Mouse (Mus musculus) hindbrain, embryonic 15.5 days (tissue): ENCODE results near the gene Olfr1150-ps1. TPM values are rescaled to one million over a fixed set of nuclear protein-coding genes. Genes with fewer than 3 reads are reported as not detected.

ENCODE experiments used
- ATAC-seq: fragments of 200-750 bp; cut with Nextera tagmentation; 2 replicates; pipeline ENCODE4 v1.8.0; 2017; ENCODE audit warnings: low read depth, moderate number of reproducible peaks, moderate TSS enrichment; ENCODE audit not compliant: low FRiP score
- H3K27ac ChIP-seq: fragments of 300-500 bp; sonication (generic); replicated peaks from 2 replicates; pipeline ENCODE4 v1.5.1; 2015; ENCODE audit warnings: mild to moderate bottlenecking, inconsistent platforms
- H3K27me3 ChIP-seq: fragments of 300-500 bp; sonication (generic); 2 replicates; pipeline ENCODE4 v1.6.1; 2015; ENCODE audit warnings: control low read depth, inconsistent platforms
- H3K36me3 ChIP-seq: fragments of 300-500 bp; sonication (generic); 2 replicates; pipeline ENCODE4 v1.6.1; 2015; ENCODE audit warnings: control low read depth, inconsistent platforms
- H3K4me1 ChIP-seq: fragments of 300-500 bp; sonication (generic); replicated peaks from 2 replicates; pipeline ENCODE4 v1.6.1; 2015; ENCODE audit warnings: control low read depth, inconsistent platforms
- H3K4me2 ChIP-seq: fragments of 300-500 bp; sonication (generic); 2 replicates; pipeline ENCODE4 v1.6.1; 2015; ENCODE audit warnings: moderate library complexity, mild to moderate bottlenecking, inconsistent platforms
- H3K4me3 ChIP-seq: fragments of 300-500 bp; sonication (generic); 2 replicates; pipeline ENCODE4 v1.5.1; 2015; ENCODE audit warnings: mild to moderate bottlenecking, inconsistent platforms
- H3K9ac ChIP-seq: fragments of 300-500 bp; sonication (generic); 2 replicates; pipeline ENCODE4 v1.6.1; 2015; ENCODE audit warnings: inconsistent platforms
- H3K9me3 ChIP-seq: fragments of 300-500 bp; sonication (generic); 2 replicates; pipeline ENCODE4 v1.6.1; 2016; ENCODE audit warnings: control low read depth, inconsistent platforms
- WGBS: fragments of 180-500 bp; shearing (Covaris S2); methylation state at CpG from one replicate; pipeline ENCODE4 v1.1.7; 2015; 5-methylcytosine and 5-hydroxymethylcytosine counted together
- polyA plus RNA-seq: library from polyadenylated mRNA; unstranded; fragments of >200 nt; fragmentation: Nextera tagmentation; extraction: Ambion mirVana; gene quantifications from 2 replicates; pipeline ENCODE4 v1.2.1, GENCODE M21; 2015

Olfr1150-ps1 gene
- polyA plus RNA-seq: not detected in 2 replicates

- no peak within 1 kb of the TSS for H3K9ac ChIP-seq
- no peak within 1 kb of the TSS for H3K4me3 ChIP-seq
- WGBS: 86% methylated on average over 1 of the region's 1 CpGs
- H3K27ac ChIP-seq: no peak within 1 kb of the TSS
- H3K36me3 ChIP-seq: no peaks in the 10 kb centered on the region
- no peak for ATAC-seq
- H3K9me3 ChIP-seq: no peaks in the 10 kb centered on the region
- no peak within 1 kb of the TSS for H3K4me2 ChIP-seq
- no peaks in the 10 kb centered on the region for H3K4me1 ChIP-seq
- H3K27me3 ChIP-seq: no peaks in the 10 kb centered on the region
These were observed at the start of gene Olfr1150-ps1 for GRCm38 (mm10) chr2:87843693-87844092. TSS of gene Olfr1150-ps1 (plus strand) at chr2:87843993.

- Histone ChIP-seq H3K4me1 (no peaks in the 10 kb centered on the region), H3K9me3 (no peaks in the 10 kb centered on the region), H3K9ac (no peak within 1 kb of the TSS), H3K27me3 (no peaks in the 10 kb centered on the region), H3K4me2 (no peak within 1 kb of the TSS), H3K27ac (no peak within 1 kb of the TSS), H3K36me3 (no peaks in the 10 kb centered on the region), H3K4me3 (no peak within 1 kb of the TSS)
- ATAC-seq: no peak
These were observed 43.5 kb upstream of the Olfr1150-ps1 start, which contains the start of gene Olfr1143 for GRCm38 (mm10) chr2:87800292-87800691. TSS of gene Olfr1143 (plus strand) at chr2:87800592.

DNA sequence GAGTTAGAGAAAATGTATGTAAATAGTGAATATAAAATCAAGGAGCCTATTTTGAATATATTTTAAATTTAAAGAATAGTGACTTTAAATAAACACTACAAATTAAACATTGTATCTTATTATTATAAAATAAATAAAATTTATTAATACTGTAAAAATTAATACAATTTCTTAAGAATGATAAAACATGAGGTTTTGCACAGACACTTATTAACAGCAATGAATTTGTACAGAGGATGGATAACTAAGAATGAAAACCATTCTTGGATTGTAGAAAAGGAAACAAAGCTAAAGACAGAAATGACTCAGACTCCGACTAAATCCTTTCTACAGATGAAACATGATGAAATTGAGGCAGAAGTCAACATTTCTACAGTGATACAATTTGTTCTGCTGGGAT, 34.3 kb upstream of the Olfr1150-ps1 start, which contains the start of gene Olfr1145:
TSS of gene Olfr1145 (plus strand) at position 301 of the 400 bp plus-strand sequence.
- H3K9ac ChIP-seq: no peak within 1 kb of the TSS
- 90% methylated on average over 1 of the region's 1 CpGs for WGBS
- ATAC-seq: no peak

DNA sequence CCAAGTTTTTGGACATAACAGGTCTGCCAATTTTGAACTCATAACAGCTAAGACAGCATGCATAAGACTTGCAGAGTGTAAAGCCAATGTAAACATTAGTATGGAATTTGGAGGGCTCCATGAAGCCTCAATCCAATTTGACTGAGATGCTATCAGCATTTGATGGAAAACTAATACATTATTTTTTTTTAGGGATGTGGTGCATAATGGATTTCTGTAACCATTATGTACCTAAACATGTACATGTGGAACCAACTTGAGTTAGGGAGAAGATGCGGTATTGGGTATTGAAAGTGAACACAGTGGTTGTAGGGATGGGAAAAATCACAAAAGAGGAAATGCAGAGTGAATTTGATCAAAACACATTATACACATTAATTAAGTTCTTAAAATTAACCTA, 13.6 kb upstream of the Olfr1150-ps1 start, which contains the start of gene Olfr1148:
TSS of gene Olfr1148 (plus strand) at position 301 of the 400 bp plus-strand sequence.
- no peak within 1 kb of the TSS for H3K4me2 ChIP-seq
- no peaks in the 10 kb centered on the region for H3K4me1 ChIP-seq
- H3K4me3 ChIP-seq: no peak within 1 kb of the TSS
- WGBS: 95% methylated on average over 1 of the region's 1 CpGs
- H3K36me3 ChIP-seq: no peaks in the 10 kb centered on the region
- H3K9ac ChIP-seq: no peak within 1 kb of the TSS
- ATAC-seq: no peak
- no peaks in the 10 kb centered on the region for H3K27me3 ChIP-seq
- no peak within 1 kb of the TSS for H3K27ac ChIP-seq
- H3K9me3 ChIP-seq: no peaks in the 10 kb centered on the region

More for the DNA sequence above, 34.3 kb upstream of the Olfr1150-ps1 start, which contains the start of gene Olfr1145:
- no peak within 1 kb of the TSS for H3K27ac ChIP-seq
- no peaks in the 10 kb centered on the region for H3K27me3 ChIP-seq
- no peaks in the 10 kb centered on the region for H3K4me1 ChIP-seq
- no peaks in the 10 kb centered on the region for H3K9me3 ChIP-seq
- no peak within 1 kb of the TSS for H3K4me3 ChIP-seq
- H3K4me2 ChIP-seq: no peak within 1 kb of the TSS
- H3K36me3 ChIP-seq: no peaks in the 10 kb centered on the region

- no peak within 1 kb of the TSS for H3K27ac ChIP-seq
- H3K4me1 ChIP-seq: no peaks in the 10 kb centered on the region
- no peak for ATAC-seq
- WGBS: 90% methylated on average over 1 of the region's 1 CpGs
- no peak within 1 kb of the TSS for H3K9ac ChIP-seq
- H3K36me3 ChIP-seq: no peaks in the 10 kb centered on the region
- no peak within 1 kb of the TSS for H3K4me2 ChIP-seq
- H3K4me3 ChIP-seq: no peak within 1 kb of the TSS
- H3K9me3 ChIP-seq: no peaks in the 10 kb centered on the region
- no peaks in the 10 kb centered on the region for H3K27me3 ChIP-seq
These were observed 11.8 kb downstream of the Olfr1150-ps1 start, which contains the start of gene Olfr1151 for GRCm38 (mm10) chr2:87855562-87855961. TSS of gene Olfr1151 (plus strand) at chr2:87855862.

- ATAC-seq: no peak
- H3K4me1 ChIP-seq: no peaks in the 10 kb centered on the region
- no peaks in the 10 kb centered on the region for H3K9me3 ChIP-seq
- H3K27me3 ChIP-seq: no peaks in the 10 kb centered on the region
- no peak within 1 kb of the TSS for H3K9ac ChIP-seq
- no peaks in the 10 kb centered on the region for H3K36me3 ChIP-seq
- no peak within 1 kb of the TSS for H3K27ac ChIP-seq
- no peak within 1 kb of the TSS for H3K4me2 ChIP-seq
- no peak within 1 kb of the TSS for H3K4me3 ChIP-seq
These were observed 22.4 kb downstream of the Olfr1150-ps1 start, which contains the start of gene Olfr1152 for GRCm38 (mm10) chr2:87866192-87866591. TSS of gene Olfr1152 (plus strand) at chr2:87866492.

- no peak within 1 kb of the TSS for H3K4me2 ChIP-seq
- no peaks in the 10 kb centered on the region for H3K4me1 ChIP-seq
- no peaks in the 10 kb centered on the region for H3K9me3 ChIP-seq
- no peak within 1 kb of the TSS for H3K4me3 ChIP-seq
- no peak within 1 kb of the TSS for H3K9ac ChIP-seq
- no peak for ATAC-seq
- no peaks in the 10 kb centered on the region for H3K27me3 ChIP-seq
- no peak within 1 kb of the TSS for H3K27ac ChIP-seq
- WGBS: 78% methylated on average over 1 of the region's 1 CpGs
- no peaks in the 10 kb centered on the region for H3K36me3 ChIP-seq
These were observed 50.9 kb downstream of the Olfr1150-ps1 start, which contains the start of gene Olfr1153 for GRCm38 (mm10) chr2:87894662-87895061. TSS of gene Olfr1153 (plus strand) at chr2:87894962.

Other genes with a start within 250 kb of the Olfr1150-ps1 start
- gene Olfr1130, start 237.8 kb upstream of the Olfr1150-ps1 start, polyA plus RNA-seq: not detected in 2 replicates
- gene Olfr1131, start 216.9 kb upstream of the Olfr1150-ps1 start, polyA plus RNA-seq: not detected in 2 replicates
- gene Olfr1132, start 206.5 kb upstream of the Olfr1150-ps1 start, polyA plus RNA-seq: not detected in 2 replicates
- gene Olfr1133, start 196.6 kb upstream of the Olfr1150-ps1 start, polyA plus RNA-seq: not detected in 2 replicates
- not detected in 2 replicates for gene Olfr1134, start 185.5 kb upstream of the Olfr1150-ps1 start, polyA plus RNA-seq
- not detected in 2 replicates for gene Olfr1135, start 170.3 kb upstream of the Olfr1150-ps1 start, polyA plus RNA-seq
- not detected in 2 replicates for gene Olfr1136, start 150.0 kb upstream of the Olfr1150-ps1 start, polyA plus RNA-seq
- gene Olfr1137, start 130.8 kb upstream of the Olfr1150-ps1 start, polyA plus RNA-seq: not detected in 2 replicates
- not detected in 2 replicates for gene Olfr1138, start 104.0 kb upstream of the Olfr1150-ps1 start, polyA plus RNA-seq
- gene Olfr1140, start 100.2 kb upstream of the Olfr1150-ps1 start, polyA plus RNA-seq: not detected in 2 replicates
- not detected in 2 replicates for gene Olfr1141, start 90.0 kb upstream of the Olfr1150-ps1 start, polyA plus RNA-seq
- not detected in 2 replicates for gene Olfr152, start 64.5 kb upstream of the Olfr1150-ps1 start, polyA plus RNA-seq
- not detected in 2 replicates for gene Olfr1143, start 43.4 kb upstream of the Olfr1150-ps1 start, polyA plus RNA-seq
- not detected in 2 replicates for gene Olfr1145, start 34.2 kb upstream of the Olfr1150-ps1 start, polyA plus RNA-seq
- gene Olfr1148, start 13.5 kb upstream of the Olfr1150-ps1 start, polyA plus RNA-seq: not detected in 2 replicates
- not detected in 2 replicates for gene Olfr1151, start 11.9 kb downstream of the Olfr1150-ps1 start, polyA plus RNA-seq
- not detected in 2 replicates for gene Olfr1152, start 22.5 kb downstream of the Olfr1150-ps1 start, polyA plus RNA-seq
- 0.09 TPM in 1 of 2 replicates, not detected in the other for gene Olfr1153, start 51.0 kb downstream of the Olfr1150-ps1 start, polyA plus RNA-seq
- not detected in 2 replicates for gene Olfr1154, start 61.2 kb downstream of the Olfr1150-ps1 start, polyA plus RNA-seq
- gene Olfr1155, start 101.1 kb downstream of the Olfr1150-ps1 start, polyA plus RNA-seq: not detected in 2 replicates
- not detected in 2 replicates for gene Olfr1156, start 109.1 kb downstream of the Olfr1150-ps1 start, polyA plus RNA-seq
- not detected in 2 replicates for gene Olfr1157, start 124.3 kb downstream of the Olfr1150-ps1 start, polyA plus RNA-seq
- not detected in 2 replicates for gene Olfr74, start 130.7 kb downstream of the Olfr1150-ps1 start, polyA plus RNA-seq
- not detected in 2 replicates for gene Olfr1158, start 146.1 kb downstream of the Olfr1150-ps1 start, polyA plus RNA-seq
- not detected in 2 replicates for gene Olfr1160, start 164.3 kb downstream of the Olfr1150-ps1 start, polyA plus RNA-seq
- not detected in 2 replicates for gene Olfr1161, start 178.8 kb downstream of the Olfr1150-ps1 start, polyA plus RNA-seq
- not detected in 2 replicates for gene Olfr73, start 193.7 kb downstream of the Olfr1150-ps1 start, polyA plus RNA-seq
- not detected in 2 replicates for gene Olfr1162, start 207.1 kb downstream of the Olfr1150-ps1 start, polyA plus RNA-seq
- gene Olfr1163, start 227.8 kb downstream of the Olfr1150-ps1 start, polyA plus RNA-seq: not detected in 2 replicates
- gene Olfr1164, start 250.0 kb downstream of the Olfr1150-ps1 start, polyA plus RNA-seq: not detected in 2 replicates